Mouse (Mus musculus): Measurements from ENCODE around the gene Phf21b. TPM values are rescaled to one million over a fixed set of nuclear protein-coding genes. Genes with fewer than 3 reads are reported as not detected.
"Not testable (repeated sequence)": the region's sequence is repeated elsewhere in the genome, so short reads cannot be mapped to it uniquely, and the experiment has no call there.

The Phf21b gene
- 0.16 and 0.41 TPM in 2 replicates for polyA plus RNA-seq (2016; fragmentation: Nextera tagmentation; extraction: Ambion mirVana)

GRCm38 (mm10) chr15:84856006-84856995 lies at the start of gene Phf21b:
TSS of gene Phf21b (minus strand) at chr15:84856049.
- no peaks in the 10 kb centered on the region for H3K36me3 ChIP-seq
- under 1% methylated on average over 75 of the region's 76 CpGs for WGBS
- peak within 1 kb of the TSS; percentile 81 for H3K4me3 ChIP-seq
- peaks cover 14% of the 10 kb centered on the region for H3K27me3 ChIP-seq (ENCODE audit: insufficient read depth, poor library complexity, severe bottlenecking)
- no peaks in the 10 kb centered on the region for H3K9me3 ChIP-seq
- DNase-seq (ENCODE audit: low spot score) = peak; percentile 89
- H3K4me1 ChIP-seq = peaks cover 42% of the 10 kb centered on the region
- peak within 1 kb of the TSS; percentile 86 for H3K27ac ChIP-seq

GRCm38 (mm10) chr15:84903843-84904385 lies 48.1 kb upstream of the Phf21b start:
- peaks cover under 1% of the 10 kb centered on the region; the same call in 1 of the 2 replicates for H3K4me1 ChIP-seq
- no peak overlapping the region for H3K4me3 ChIP-seq
- 72% methylated on average over 7 of the region's 7 CpGs for WGBS
- no peaks in the 10 kb centered on the region for H3K36me3 ChIP-seq
- H3K9me3 ChIP-seq = no peaks in the 10 kb centered on the region
- DNase-seq (ENCODE audit: low spot score) = no peak
- H3K27me3 ChIP-seq (ENCODE audit: insufficient read depth, poor library complexity, severe bottlenecking) = no peaks in the 10 kb centered on the region
- H3K27ac ChIP-seq = no peak overlapping the region

DNA sequence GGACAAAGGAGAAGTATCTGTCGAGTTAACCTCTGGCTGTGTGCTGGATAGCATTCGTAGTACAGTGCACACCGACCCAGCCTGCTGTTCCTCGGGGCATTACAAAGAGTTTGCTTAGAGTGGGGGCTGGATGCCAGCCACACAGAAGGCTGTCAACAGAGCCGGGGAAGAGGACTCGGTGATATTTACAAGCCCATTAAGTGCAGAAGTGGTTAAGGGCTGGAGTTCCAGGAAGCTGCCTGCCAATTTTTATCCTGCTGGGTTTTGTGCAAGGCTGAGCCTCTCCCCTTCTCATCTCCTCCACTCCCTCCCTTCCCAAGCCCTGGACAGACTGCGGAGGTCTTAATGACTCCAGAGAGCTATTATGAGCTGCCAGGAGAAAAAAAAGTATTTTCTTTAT lies 42.2 kb upstream of the Phf21b start:
- no peaks in the 10 kb centered on the region for H3K9me3 ChIP-seq
- no peak overlapping the region for H3K4me3 ChIP-seq
- no peak for DNase-seq (ENCODE audit: low spot score)
- H3K27me3 ChIP-seq (ENCODE audit: insufficient read depth, poor library complexity, severe bottlenecking) = no peaks in the 10 kb centered on the region
- H3K27ac ChIP-seq = no peak overlapping the region
- H3K36me3 ChIP-seq = no peaks in the 10 kb centered on the region
- WGBS = 25% methylated on average over 7 of the region's 7 CpGs
- H3K4me1 ChIP-seq = peaks cover 9% of the 10 kb centered on the region; the same call in 1 of the 2 replicates

DNA sequence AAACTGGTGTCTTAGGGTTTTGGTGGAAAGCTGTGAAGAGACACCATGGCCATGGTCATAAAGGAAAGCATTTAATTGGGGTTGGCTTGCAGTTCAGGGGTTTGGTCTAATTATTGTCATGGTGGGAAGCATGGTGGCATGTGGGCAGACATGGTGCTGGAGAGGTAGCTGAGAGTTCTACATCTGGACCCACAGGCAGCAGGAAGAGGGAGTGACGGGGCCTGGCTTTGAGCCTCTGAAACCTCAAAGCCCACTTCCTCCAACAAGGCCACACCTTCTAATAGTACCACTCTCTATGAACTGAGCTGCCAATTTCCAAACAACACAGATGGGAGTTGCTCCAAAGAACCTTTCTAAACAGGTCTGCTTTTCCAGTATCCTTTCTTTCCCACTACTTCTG lies 40.8 kb upstream of the Phf21b start:
- Histone ChIP-seq H3K4me3 (no peak overlapping the region), H3K9me3 (no peaks in the 10 kb centered on the region), H3K27ac (no peak overlapping the region), H3K27me3 (ENCODE audit: insufficient read depth, poor library complexity, severe bottlenecking) (no peaks in the 10 kb centered on the region), H3K36me3 (no peaks in the 10 kb centered on the region), H3K4me1 (peaks cover 10% of the 10 kb centered on the region; the same call in 1 of the 2 replicates)
- 64% methylated on average over 1 of the region's 1 CpGs for WGBS
- no peak for DNase-seq (ENCODE audit: low spot score)

DNA sequence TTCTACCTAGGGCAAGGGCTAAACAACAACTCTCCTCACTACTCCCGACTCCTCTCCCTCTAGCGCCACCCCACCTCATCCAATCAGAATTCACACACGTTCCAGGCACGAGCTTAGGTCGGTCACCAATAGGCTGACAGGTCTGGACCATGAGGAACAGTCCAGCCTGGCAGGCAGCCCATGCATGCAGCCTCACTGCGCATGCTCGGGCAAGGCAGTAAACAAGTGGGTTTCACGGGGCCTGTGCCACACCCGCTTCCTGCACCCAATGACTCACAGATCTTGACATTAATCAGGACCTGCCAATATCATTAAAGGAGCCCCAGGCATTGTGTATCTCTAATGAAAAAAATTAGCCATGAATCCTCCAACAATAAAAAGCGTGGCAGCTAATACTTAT lies 40.4 kb upstream of the Phf21b start:
- H3K4me3 ChIP-seq; H3K27me3 ChIP-seq (ENCODE audit: insufficient read depth, poor library complexity, severe bottlenecking); DNase-seq (ENCODE audit: low spot score); H3K9me3 ChIP-seq; H3K27ac ChIP-seq; H3K36me3 ChIP-seq: not testable (repeated sequence)
- WGBS = 67% methylated on average over 10 of the region's 10 CpGs
- peaks cover 14% of the 10 kb centered on the region for H3K4me1 ChIP-seq

DNA sequence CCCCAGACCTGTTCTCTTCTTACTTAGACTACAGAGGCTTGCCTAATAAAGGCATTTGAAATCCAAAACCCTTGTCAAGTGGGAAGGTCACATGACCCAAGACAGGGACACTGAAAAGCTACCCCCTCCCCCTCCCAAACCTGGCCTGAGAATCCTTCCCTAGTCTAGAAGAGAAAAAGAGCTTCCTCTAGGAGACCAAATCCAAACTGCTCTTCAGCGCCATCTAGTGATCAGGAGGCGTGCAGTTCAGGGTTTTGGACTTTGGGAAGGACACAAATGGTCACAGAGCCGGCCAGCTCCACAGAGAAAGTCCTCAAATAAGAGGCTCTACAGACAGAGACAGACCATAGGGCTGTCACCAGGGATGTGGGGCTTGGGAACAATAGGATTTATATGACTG lies 35.8 kb upstream of the Phf21b start:
- H3K36me3 ChIP-seq = no peaks in the 10 kb centered on the region
- no peak overlapping the region for H3K4me3 ChIP-seq
- H3K27me3 ChIP-seq (ENCODE audit: insufficient read depth, poor library complexity, severe bottlenecking) = no peaks in the 10 kb centered on the region; the same call in 1 of the 2 replicates
- no peaks in the 10 kb centered on the region for H3K9me3 ChIP-seq
- peaks cover 10% of the 10 kb centered on the region; the same call in 1 of the 2 replicates for H3K4me1 ChIP-seq
- 6% methylated on average over 3 of the region's 3 CpGs for WGBS
- DNase-seq (ENCODE audit: low spot score) = peak; percentile 79
- no peak overlapping the region for H3K27ac ChIP-seq

GRCm38 (mm10) chr15:84891246-84891645 lies 35.4 kb upstream of the Phf21b start:
- Histone ChIP-seq H3K27me3 (ENCODE audit: insufficient read depth, poor library complexity, severe bottlenecking) (no peaks in the 10 kb centered on the region; the same call in 1 of the 2 replicates), H3K9me3 (no peaks in the 10 kb centered on the region), H3K36me3 (no peaks in the 10 kb centered on the region), H3K4me1 (peaks cover 10% of the 10 kb centered on the region; the same call in 1 of the 2 replicates), H3K27ac (no peak overlapping the region), H3K4me3 (no peak overlapping the region)
- DNase-seq (ENCODE audit: low spot score) = no peak
- WGBS = 45% methylated on average over 3 of the region's 3 CpGs

GRCm38 (mm10) chr15:84888066-84888465 lies 32.2 kb upstream of the Phf21b start:
- Histone ChIP-seq H3K9me3 (no peaks in the 10 kb centered on the region), H3K27me3 (ENCODE audit: insufficient read depth, poor library complexity, severe bottlenecking) (no peaks in the 10 kb centered on the region; the same call in 1 of the 2 replicates), H3K27ac (no peak overlapping the region), H3K4me1 (peaks cover 10% of the 10 kb centered on the region; the same call in 1 of the 2 replicates), H3K36me3 (no peaks in the 10 kb centered on the region), H3K4me3 (no peak overlapping the region)
- WGBS = 81% methylated on average over 12 of the region's 12 CpGs
- no peak for DNase-seq (ENCODE audit: low spot score)

- no peak for DNase-seq (ENCODE audit: low spot score)
- no peaks in the 10 kb centered on the region for H3K36me3 ChIP-seq
- no peak overlapping the region for H3K27ac ChIP-seq
- no peaks in the 10 kb centered on the region for H3K9me3 ChIP-seq
- peaks cover 5% of the 10 kb centered on the region; the same call in 1 of the 2 replicates for H3K4me1 ChIP-seq
- no peak overlapping the region for H3K4me3 ChIP-seq
- 76% methylated on average over 12 of the region's 12 CpGs for WGBS
- H3K27me3 ChIP-seq (ENCODE audit: insufficient read depth, poor library complexity, severe bottlenecking) = 0 out of 2 replicates have a peak, but pooled peaks cover 4% of the 10 kb centered on the region
Observed at GRCm38 (mm10) chr15:84877029-84877815, 21.4 kb upstream of the Phf21b start.

GRCm38 (mm10) chr15:84873867-84874266 lies 18.0 kb upstream of the Phf21b start:
- Histone ChIP-seq H3K27ac (no peak overlapping the region), H3K9me3 (no peaks in the 10 kb centered on the region), H3K4me3 (no peak overlapping the region), H3K4me1 (peaks cover 5% of the 10 kb centered on the region; the same call in 1 of the 2 replicates), H3K36me3 (no peaks in the 10 kb centered on the region), H3K27me3 (ENCODE audit: insufficient read depth, poor library complexity, severe bottlenecking) (0 out of 2 replicates have a peak, but pooled peaks cover 4% of the 10 kb centered on the region)
- DNase-seq (ENCODE audit: low spot score) = no peak
- WGBS = 71% methylated on average over 4 of the region's 4 CpGs

GRCm38 (mm10) chr15:84873079-84873478 lies 17.2 kb upstream of the Phf21b start:
- 0 out of 2 replicates have a peak, but pooled peaks cover 4% of the 10 kb centered on the region for H3K27me3 ChIP-seq (ENCODE audit: insufficient read depth, poor library complexity, severe bottlenecking)
- peaks cover 5% of the 10 kb centered on the region; the same call in 1 of the 2 replicates for H3K4me1 ChIP-seq
- no peaks in the 10 kb centered on the region for H3K36me3 ChIP-seq
- no peak overlapping the region for H3K27ac ChIP-seq
- H3K9me3 ChIP-seq = no peaks in the 10 kb centered on the region
- H3K4me3 ChIP-seq = no peak overlapping the region
- no peak for DNase-seq (ENCODE audit: low spot score)
- WGBS = 81% methylated on average over 11 of the region's 11 CpGs

DNA sequence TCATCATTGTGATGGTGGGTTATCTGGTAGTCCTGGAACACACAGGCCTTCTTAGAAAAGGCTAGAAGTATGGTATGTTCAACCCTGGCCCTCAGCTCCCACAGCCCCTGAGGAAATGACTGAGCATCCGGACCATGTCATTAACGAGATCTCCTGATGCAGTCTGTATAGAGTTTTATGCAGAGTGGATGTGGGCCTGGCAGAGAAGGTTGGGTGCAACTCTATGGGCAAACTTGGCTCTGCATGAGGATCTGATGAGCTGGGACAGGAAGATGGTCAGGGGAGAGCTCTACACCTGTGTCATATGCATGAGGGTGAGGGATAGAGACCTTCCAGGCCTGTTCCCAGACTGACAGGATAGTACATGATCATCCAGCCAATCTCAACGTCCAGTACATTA lies 16.0 kb upstream of the Phf21b start:
- H3K4me3 ChIP-seq = no peak overlapping the region
- no peak overlapping the region for H3K27ac ChIP-seq
- no peaks in the 10 kb centered on the region for H3K27me3 ChIP-seq (ENCODE audit: insufficient read depth, poor library complexity, severe bottlenecking)
- DNase-seq (ENCODE audit: low spot score) = no peak
- H3K4me1 ChIP-seq = peaks cover 5% of the 10 kb centered on the region; the same call in 1 of the 2 replicates
- no peaks in the 10 kb centered on the region for H3K36me3 ChIP-seq
- WGBS = 77% methylated on average over 3 of the region's 3 CpGs
- H3K9me3 ChIP-seq = no peaks in the 10 kb centered on the region
